In genomic region chr7:45916056-45917003, GRCm38 (mm10) we compare ENCODE assay signal across 8 mouse cellular contexts. TPM values are rescaled to one million over a fixed set of nuclear protein-coding genes. Genes with fewer than 3 reads are reported as not detected.
DNase-seq lines count a peak whose midpoint lies in the region; ATAC-seq lines count a peak whose summit lies in the region.

No protein-coding gene starts in this region.

- H3K4me3 ChIP-seq in hindbrain, embryonic 14.5 days (replicated peaks; ENCODE audit: low read length), result peak overlapping the region; percentile 17

- no peaks in the 10 kb centered on the region for H3K27me3 ChIP-seq in hindbrain, embryonic 14.5 days (ENCODE audit: control insufficient read depth, insufficient read depth, low read length)

- H3K4me2 ChIP-seq in hindbrain, embryonic 14.5 days (replicated peaks), result peak overlapping the region; percentile 55

- peak overlapping the region; percentile 88 for H3K27ac ChIP-seq in hindbrain, embryonic 14.5 days

- H3K36me3 ChIP-seq in hindbrain, embryonic 14.5 days (replicated peaks; ENCODE audit: control insufficient read depth, insufficient read depth), result no peaks in the 10 kb centered on the region

- peak; percentile 69 for DNase-seq in ES-CJ7 (ENCODE audit: low read depth, low spot score)
- DNase-seq in c-Kit-positive CD71-positive TER-119-positive erythroid progenitor cells, embryonic 14.5 days (ENCODE audit: low spot score), result peak; percentile 71
- DNase-seq in gastrocnemius, adult 18-20 months (ENCODE audit: low spot score), result peak; percentile 78
- peak; percentile 81 for DNase-seq in hindbrain, embryonic 14.5 days (ENCODE audit: low spot score)
- peak; percentile 72 to 75 for DNase-seq in layer of hippocampus, postnatal 14 days (ENCODE audit: low spot score in 2 of 2)
- peak; percentile 93 for DNase-seq in lung, postnatal 10 days
- peak; percentile 86 for DNase-seq in ovary, postnatal 36 days (ENCODE audit: low spot score)
- peak; percentile 85 to 90 for DNase-seq in thymus, postnatal 10 days (ENCODE audit: low spot score in 2 of 2)

- H3K9me3 ChIP-seq in hindbrain, embryonic 14.5 days (ENCODE audit: control insufficient read depth, low read length), result no peaks in the 10 kb centered on the region

- peaks cover 19% of the 10 kb centered on the region for H3K4me1 ChIP-seq in hindbrain, embryonic 14.5 days (replicated peaks; ENCODE audit: control insufficient read depth, insufficient read depth, low read length)

- peak; percentile 90 for ATAC-seq in hindbrain, embryonic 14.5 days (ENCODE audit: low FRiP score)

- peak overlapping the region; percentile 62 for H3K9ac ChIP-seq in hindbrain, embryonic 14.5 days

- 32% methylated on average over 26 of the region's 26 CpGs for WGBS in hindbrain, embryonic 14.5 days

RNA-seq across cellular contexts. Expression of gene Emp3, which starts 4.9 kb away (rescaled TPM):
- 10 to 100 TPM in 1 of 2 experiments, 1 to 10 TPM in 1; 7.8 to 15.1 TPM for total RNA-seq in gastrocnemius, adult 18-20 months (2021)
- polyA plus RNA-seq in hindbrain, embryonic 14.5 days (2014; fragmentation: Nextera tagmentation; extraction: Ambion mirVana), result 34.1 and 38.8 TPM in 2 replicates
- total RNA-seq in layer of hippocampus, postnatal 14 days (2021), result 1 to 10 TPM; 1.8 to 2.6 TPM

RNA-seq across cellular contexts. Expression of gene Ccdc114, which starts 7.5 kb away (rescaled TPM):
- total RNA-seq in gastrocnemius, adult 18-20 months (2021), result under 1 TPM; 0.18 to 0.21 TPM
- polyA plus RNA-seq in hindbrain, embryonic 14.5 days (2014; fragmentation: Nextera tagmentation; extraction: Ambion mirVana), result 6.1 and 6.5 TPM in 2 replicates
- 1 to 10 TPM; 2.1 to 6.2 TPM for total RNA-seq in layer of hippocampus, postnatal 14 days (2021)

RNA-seq across cellular contexts. Expression of gene Tmem143, which starts 19.6 kb away (rescaled TPM):
- total RNA-seq in gastrocnemius, adult 18-20 months (2021), result 10 to 100 TPM; 56.7 to 59.4 TPM
- 4.3 and 5.6 TPM in 2 replicates for polyA plus RNA-seq in hindbrain, embryonic 14.5 days (2014; fragmentation: Nextera tagmentation; extraction: Ambion mirVana)
- 10 to 100 TPM; 20.8 to 25.6 TPM for total RNA-seq in layer of hippocampus, postnatal 14 days (2021)

RNA-seq across cellular contexts. Expression of gene Syngr4, which starts 19.8 kb away (rescaled TPM):
- total RNA-seq in gastrocnemius, adult 18-20 months (2021), result not detected
- 0.39 and 0.40 TPM in 2 replicates for polyA plus RNA-seq in hindbrain, embryonic 14.5 days (2014; fragmentation: Nextera tagmentation; extraction: Ambion mirVana)
- not detected for total RNA-seq in layer of hippocampus, postnatal 14 days (2021)

RNA-seq across cellular contexts. Expression of gene Grin2d, which starts 38.2 kb away (rescaled TPM):
- total RNA-seq in gastrocnemius, adult 18-20 months (2021), result under 1 TPM; 0.11 to 0.17 TPM
- polyA plus RNA-seq in hindbrain, embryonic 14.5 days (2014; fragmentation: Nextera tagmentation; extraction: Ambion mirVana), result 4.3 and 4.4 TPM in 2 replicates
- 10 to 100 TPM; 19.7 to 20.4 TPM for total RNA-seq in layer of hippocampus, postnatal 14 days (2021)

Comparison
In these comparisons a context has a peak if more than half of its experiments do, and no peak if none do; other contexts are left out.
1. Peak in every context shown above with its lines: DNase-seq, ATAC-seq, H3K4me3 ChIP-seq and H3K27ac ChIP-seq.